In the genomic region with DNA sequence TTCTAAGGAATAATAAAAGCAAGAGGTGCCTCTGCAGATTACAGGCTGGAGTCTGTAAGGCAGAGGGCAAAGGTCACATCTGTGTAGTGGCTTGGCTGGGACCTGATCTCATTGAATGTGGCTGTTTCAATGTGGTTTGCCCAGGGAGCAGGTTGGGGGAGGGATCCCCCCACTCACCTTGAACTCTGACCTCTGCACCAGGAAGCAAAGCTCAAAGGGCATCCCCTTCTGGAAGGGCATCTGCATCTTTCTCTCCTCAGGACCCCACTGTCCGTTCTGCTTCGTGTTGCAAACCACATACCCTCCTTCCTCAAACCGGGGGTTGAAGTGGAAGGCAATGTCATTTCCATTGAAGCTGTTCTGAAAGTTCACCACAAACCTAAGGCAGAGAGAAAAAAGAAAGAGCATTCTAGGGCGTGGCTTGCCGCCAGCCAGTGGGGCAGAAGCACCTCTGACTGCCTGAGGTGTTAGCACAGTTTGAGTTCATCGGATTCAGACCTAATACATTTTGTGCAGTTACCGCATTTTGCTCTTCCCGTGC, we compare ENCODE assay signal across 9 mouse cellular contexts. TPM values are rescaled to one million over a fixed set of nuclear protein-coding genes. Genes with fewer than 3 reads are reported as not detected.
A peak's percentile ranks its signal among the peaks of the same experiment; 100 is the strongest.
DNase-seq lines count a peak whose midpoint lies in the region; ATAC-seq lines count a peak whose summit lies in the region.
"Had no signal": no experiment of that assay in that cellular context is flagged by ENCODE, and none has a peak within 500 bp of the region (broad histone marks: within the 10 kb centered on the region; RNA-seq: fewer than 3 reads in every experiment).

No protein-coding gene starts in this region.

- intact Hi-C loops in gastrocnemius, postnatal 14 days (cut with DNase I; ENCODE audit: low total_unique reads) = no loop called here

- H3K9ac ChIP-seq in heart, embryonic 13.5 days = no peak overlapping the region
- no peak overlapping the region for H3K9ac ChIP-seq in hindbrain, embryonic 14.5 days
- H3K9ac ChIP-seq in neural tube, embryonic 12.5 days = no peak overlapping the region

- no peak for ATAC-seq in heart, embryonic 13.5 days (ENCODE audit: extremely low read depth, insufficient number of reproducible peaks, low FRiP score, low TSS enrichment)
- no peak for ATAC-seq in hindbrain, embryonic 14.5 days (ENCODE audit: low FRiP score)
- no peak for ATAC-seq in neural tube, embryonic 12.5 days (ENCODE audit: low FRiP score, low read depth)

- H3K4me2 ChIP-seq in heart, embryonic 13.5 days = peak overlapping the region; percentile 24; the same call in 1 of the 2 replicates
- H3K4me2 ChIP-seq in hindbrain, embryonic 14.5 days (replicated peaks) = peak overlapping the region; percentile 19
- peak overlapping the region; percentile 26; the same call in 1 of the 2 replicates for H3K4me2 ChIP-seq in neural tube, embryonic 12.5 days (replicated peaks)

- H3K27ac ChIP-seq in heart, embryonic 13.5 days (replicated peaks) = no peak overlapping the region
- H3K27ac ChIP-seq in hindbrain, embryonic 14.5 days = peak overlapping the region; percentile 63; the same call in 1 of the 2 replicates
- H3K27ac ChIP-seq in neural tube, embryonic 12.5 days = no peak overlapping the region
- H3K27ac ChIP-seq: left cerebral cortex, adult 2 months had no signal

- no peaks in the 10 kb centered on the region for H3K27me3 ChIP-seq in heart, embryonic 13.5 days (replicated peaks)
- H3K27me3 ChIP-seq in hindbrain, embryonic 14.5 days (ENCODE audit: control insufficient read depth, insufficient read depth, low read length) = no peaks in the 10 kb centered on the region
- no peaks in the 10 kb centered on the region for H3K27me3 ChIP-seq in neural tube, embryonic 12.5 days (replicated peaks)

- no peak overlapping the region for H3K4me3 ChIP-seq in heart, embryonic 13.5 days
- 0 out of 2 replicates have a peak overlapping the region, but pooled peaks have one; percentile 9 for H3K4me3 ChIP-seq in hindbrain, embryonic 14.5 days (replicated peaks; ENCODE audit: low read length)
- no peak overlapping the region for H3K4me3 ChIP-seq in neural tube, embryonic 12.5 days
- H3K4me3 ChIP-seq: left cerebral cortex, adult 2 months had no signal

- DNase-seq in heart, adult 9 months (ENCODE audit: low spot score in 2 of 2) = no peak
- DNase-seq in Muller cell, postnatal 12 days (ENCODE audit: inconsistent ontology term) = peak; percentile 15
- DNase-seq in hindbrain, embryonic 14.5 days (ENCODE audit: low spot score) = no peak
- DNase-seq in adrenal gland, adult 8-10 months = no peak
- no peak for DNase-seq in gastrocnemius, postnatal 14 days
- no peak for DNase-seq in gastrocnemius, postnatal 10 days

- 66% methylated on average over 8 of the region's 8 CpGs for WGBS in heart, embryonic 13.5 days
- 53% methylated on average over 8 of the region's 8 CpGs for WGBS in hindbrain, embryonic 14.5 days
- 63% methylated on average over 8 of the region's 8 CpGs for WGBS in neural tube, embryonic 12.5 days

- no peaks in the 10 kb centered on the region for H3K9me3 ChIP-seq in heart, embryonic 13.5 days
- no peaks in the 10 kb centered on the region for H3K9me3 ChIP-seq in hindbrain, embryonic 14.5 days (ENCODE audit: control insufficient read depth, low read length)
- no peaks in the 10 kb centered on the region for H3K9me3 ChIP-seq in neural tube, embryonic 12.5 days

- H3K36me3 ChIP-seq in heart, embryonic 13.5 days = peaks cover 4% of the 10 kb centered on the region; the same call in 1 of the 2 replicates
- H3K36me3 ChIP-seq in hindbrain, embryonic 14.5 days (replicated peaks; ENCODE audit: control insufficient read depth, insufficient read depth) = no peaks in the 10 kb centered on the region
- no peaks in the 10 kb centered on the region for H3K36me3 ChIP-seq in neural tube, embryonic 12.5 days

- H3K4me1 ChIP-seq in heart, embryonic 13.5 days = peaks cover 11% of the 10 kb centered on the region
- H3K4me1 ChIP-seq in hindbrain, embryonic 14.5 days (replicated peaks; ENCODE audit: control insufficient read depth, insufficient read depth, low read length) = no peaks in the 10 kb centered on the region
- H3K4me1 ChIP-seq in neural tube, embryonic 12.5 days = peaks cover 17% of the 10 kb centered on the region

RNA-seq across cellular contexts. Expression of gene Lgals9, which starts 11.9 kb away (rescaled TPM):
- polyA plus RNA-seq in heart, embryonic 13.5 days (2015; fragmentation: Nextera tagmentation; extraction: Ambion mirVana) = 60.2 and 67.9 TPM in 2 replicates
- 12.2 and 13.7 TPM in 2 replicates for polyA plus RNA-seq in hindbrain, embryonic 14.5 days (2014; fragmentation: Nextera tagmentation; extraction: Ambion mirVana)
- 7.9 and 10.3 TPM in 2 replicates for polyA plus RNA-seq in neural tube, embryonic 12.5 days (2016; fragmentation: Nextera tagmentation; extraction: Ambion mirVana)
- total RNA-seq in adrenal gland, adult 8-10 months (2022) = 10 to 100 TPM; 16.2 to 25.1 (median 20.1) TPM
- 10 to 100 TPM; 18.7 to 19.8 TPM for total RNA-seq in gastrocnemius, postnatal 14 days (2021)
- total RNA-seq in gastrocnemius, postnatal 10 days (2021) = 10 to 100 TPM; 21.6 to 25.8 TPM

RNA-seq across cellular contexts. Expression of gene Nos2, which starts 52.3 kb away (rescaled TPM):
- 0.56 and 0.84 TPM in 2 replicates for polyA plus RNA-seq in heart, embryonic 13.5 days (2015; fragmentation: Nextera tagmentation; extraction: Ambion mirVana)
- 1.1 TPM in 2 replicates for polyA plus RNA-seq in hindbrain, embryonic 14.5 days (2014; fragmentation: Nextera tagmentation; extraction: Ambion mirVana)
- 0.56 and 1.2 TPM in 2 replicates for polyA plus RNA-seq in neural tube, embryonic 12.5 days (2016; fragmentation: Nextera tagmentation; extraction: Ambion mirVana)
- total RNA-seq in adrenal gland, adult 8-10 months (2022) = 1 to 10 TPM in 2 of 4 experiments, under 1 TPM in 2; 0.52 to 6.0 (median 2.5) TPM
- 1 to 10 TPM; 3.6 to 4.7 TPM for total RNA-seq in gastrocnemius, postnatal 14 days (2021)
- 1 to 10 TPM; 3.8 to 6.3 TPM for total RNA-seq in gastrocnemius, postnatal 10 days (2021)
